Mouse (Mus musculus): ENCODE results near the gene H2al1d.
"Not testable (repeated sequence)": the region's sequence is repeated elsewhere in the genome, so short reads cannot be mapped to it uniquely, and the experiment has no call there.

The H2al1d gene

DNA sequence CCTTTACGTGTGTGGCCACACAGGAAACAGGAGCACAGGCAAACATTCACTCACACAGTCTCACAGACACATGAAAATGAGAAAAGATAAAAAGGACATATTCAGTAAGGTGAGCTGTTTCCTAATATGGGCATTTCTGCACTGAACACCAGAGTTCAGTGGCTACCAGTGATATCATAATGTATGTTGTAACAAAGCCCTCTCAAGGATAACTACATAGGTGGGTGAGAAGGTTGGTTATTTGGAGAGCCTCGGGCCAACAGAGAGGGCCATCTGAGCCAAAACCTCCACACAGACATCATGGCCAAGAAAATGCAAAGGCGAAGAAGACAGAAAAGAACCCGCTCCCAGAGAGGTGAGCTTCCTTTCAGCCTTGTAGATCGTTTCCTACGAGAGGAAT lies at the start of gene H2al1d:
Gene H2al1d, plus strand, starts transcription at position 301 of the 400 bp plus-strand sequence.
- DNase-seq (ENCODE audit: low read depth, low spot score) = not testable (repeated sequence)

DNA sequence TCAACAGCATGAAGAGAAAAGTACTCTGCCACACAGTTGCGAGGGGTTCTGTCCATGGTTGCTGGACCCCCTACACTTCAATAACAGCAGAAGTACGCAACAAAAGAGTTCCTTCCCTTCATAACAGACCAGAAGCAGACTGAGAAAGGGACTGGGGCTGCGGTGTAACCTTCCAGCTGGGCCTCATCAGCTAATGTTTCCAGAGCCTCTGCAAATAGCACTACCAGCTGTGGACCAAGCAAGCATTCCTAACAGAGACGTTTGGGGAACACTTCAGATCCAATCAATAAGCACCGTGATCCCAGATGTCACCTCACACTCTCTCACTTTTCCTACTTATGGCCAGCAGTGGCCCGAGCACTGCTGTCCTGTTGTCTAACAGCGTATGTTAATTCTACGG lies 43.7 kb upstream of the H2al1d start:
- DNase-seq (ENCODE audit: low read depth, low spot score) = no peak

DNA sequence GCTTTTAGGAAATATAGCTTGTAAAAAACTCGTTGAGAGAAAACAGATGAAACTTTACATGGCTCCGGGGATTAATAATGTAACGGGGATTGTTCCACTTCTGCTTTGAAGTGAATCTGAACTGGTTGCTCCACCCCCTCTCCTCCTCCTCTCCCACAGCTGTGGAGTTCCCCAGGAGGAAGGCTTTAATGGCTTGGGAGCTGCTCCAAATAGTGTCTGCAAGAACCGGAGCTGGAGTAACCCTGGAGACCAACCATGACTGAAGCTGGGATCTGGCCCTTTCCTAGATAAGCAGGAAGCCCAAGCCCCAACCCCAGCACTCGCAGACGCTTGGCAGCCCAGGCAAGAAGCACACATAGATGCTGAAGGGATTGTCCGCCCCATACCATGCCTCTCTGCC lies 40.8 kb upstream of the H2al1d start:
- DNase-seq (ENCODE audit: low read depth, low spot score) = no peak

DNA sequence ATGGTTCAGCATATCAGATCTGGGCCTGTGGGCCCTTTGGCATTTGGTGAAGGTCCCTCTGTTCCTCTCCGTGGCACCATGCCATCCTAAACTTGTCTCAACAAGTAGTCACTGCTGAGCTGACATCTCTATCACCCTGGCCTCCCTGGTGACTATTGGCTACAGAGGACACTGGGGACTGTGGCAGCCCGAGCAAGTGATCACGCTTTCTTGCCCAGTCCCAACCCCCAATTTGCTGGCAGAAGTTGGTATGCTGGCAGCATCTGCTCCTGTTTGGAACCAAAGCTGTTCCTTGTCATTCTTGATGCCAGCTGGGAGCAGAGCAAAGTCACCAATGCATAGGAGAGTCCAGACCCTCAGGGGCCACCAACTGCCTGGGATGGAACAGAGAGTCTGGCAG lies 39.5 kb upstream of the H2al1d start:
- DNase-seq (ENCODE audit: low read depth, low spot score) = no peak

DNA sequence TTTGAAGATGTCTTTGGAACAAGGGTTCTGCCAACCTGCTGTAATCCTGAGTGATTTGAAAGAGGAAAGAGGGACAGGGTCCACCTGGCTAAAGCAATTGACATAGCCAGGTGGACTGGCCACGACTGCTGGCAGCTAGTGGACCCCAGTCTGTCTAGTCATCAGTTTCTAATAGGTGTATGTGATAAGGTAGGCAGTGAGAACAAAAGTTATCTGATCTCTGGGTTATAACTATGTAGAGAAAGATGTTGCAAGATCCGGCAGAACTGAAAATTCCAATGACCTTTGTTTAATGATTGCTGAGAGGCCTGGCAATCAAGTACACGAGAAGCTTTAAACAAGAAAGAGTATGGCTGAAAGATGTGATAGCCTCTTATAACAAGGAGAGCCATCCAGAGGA lies 35.4 kb upstream of the H2al1d start:
- no peak for DNase-seq (ENCODE audit: low read depth, low spot score)

DNA sequence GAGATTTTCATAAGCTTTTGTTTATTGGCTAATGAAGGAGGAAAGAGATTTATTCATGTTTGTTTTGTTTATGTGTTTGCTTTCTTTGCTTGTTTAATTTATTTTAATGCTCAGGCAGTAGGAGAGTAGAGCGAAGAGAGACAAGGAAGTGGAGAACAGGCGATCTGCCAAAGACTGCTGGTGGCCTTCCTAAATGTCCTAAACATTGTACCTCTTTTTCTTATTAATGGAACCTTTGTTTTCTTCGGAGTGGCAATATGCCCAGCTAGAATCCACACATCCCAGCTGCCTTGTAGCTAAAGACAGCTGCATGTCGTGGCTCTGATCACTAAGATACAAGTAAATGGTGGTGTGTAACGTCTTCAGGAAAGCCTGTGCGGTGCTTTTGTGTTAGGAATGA lies 31.5 kb upstream of the H2al1d start:
- no peak for DNase-seq (ENCODE audit: low read depth, low spot score)

DNA sequence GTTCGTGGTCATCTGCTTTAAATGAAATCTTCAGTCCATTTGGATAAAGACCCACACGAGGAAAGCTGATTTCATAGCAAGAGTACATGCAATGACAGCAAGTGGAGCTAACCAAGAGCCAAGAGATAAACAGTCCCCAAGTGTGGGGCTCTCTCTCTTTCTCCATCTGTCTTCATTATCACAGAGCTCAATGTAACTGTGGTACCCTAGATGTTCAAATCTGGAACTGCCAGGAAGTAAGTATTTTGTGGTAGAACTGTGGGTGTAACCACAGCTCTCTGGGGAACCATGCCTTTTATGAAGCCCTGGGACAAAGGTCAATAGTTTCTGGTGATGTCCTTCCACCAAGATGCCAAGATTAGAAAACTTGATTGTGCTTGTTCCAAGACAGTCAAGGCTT lies 27.9 kb upstream of the H2al1d start:
- DNase-seq (ENCODE audit: low read depth, low spot score) = no peak

DNA sequence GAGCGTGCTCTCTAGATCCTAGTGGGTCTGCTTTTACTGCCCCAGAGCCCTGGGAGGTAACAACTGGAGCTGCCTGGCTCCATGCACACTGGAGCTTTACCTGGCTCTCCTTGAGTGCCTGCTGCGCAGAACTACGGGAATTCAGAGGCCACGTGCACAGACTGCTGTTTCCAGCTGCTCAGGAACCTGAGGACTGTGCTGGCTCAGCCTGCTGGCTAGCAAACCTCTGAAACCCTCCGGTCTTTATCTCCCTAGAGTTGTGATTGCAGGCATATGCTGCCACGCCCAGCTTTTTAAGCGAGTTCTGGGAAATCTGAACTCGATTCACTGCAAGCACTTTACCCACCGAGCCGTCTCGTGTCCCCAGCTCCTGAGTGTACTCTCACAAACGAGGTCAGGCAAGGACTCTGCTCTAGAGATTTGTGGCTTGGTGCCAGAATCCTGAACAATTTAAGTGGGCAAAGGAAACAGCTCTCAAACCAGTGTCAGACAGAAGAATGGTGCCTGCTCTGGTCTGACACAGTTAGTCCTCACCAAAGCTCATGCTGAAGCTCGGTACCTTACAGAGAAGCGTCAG lies 20.2 kb upstream of the H2al1d start:
- DNase-seq (ENCODE audit: low read depth, low spot score) = no peak

DNA sequence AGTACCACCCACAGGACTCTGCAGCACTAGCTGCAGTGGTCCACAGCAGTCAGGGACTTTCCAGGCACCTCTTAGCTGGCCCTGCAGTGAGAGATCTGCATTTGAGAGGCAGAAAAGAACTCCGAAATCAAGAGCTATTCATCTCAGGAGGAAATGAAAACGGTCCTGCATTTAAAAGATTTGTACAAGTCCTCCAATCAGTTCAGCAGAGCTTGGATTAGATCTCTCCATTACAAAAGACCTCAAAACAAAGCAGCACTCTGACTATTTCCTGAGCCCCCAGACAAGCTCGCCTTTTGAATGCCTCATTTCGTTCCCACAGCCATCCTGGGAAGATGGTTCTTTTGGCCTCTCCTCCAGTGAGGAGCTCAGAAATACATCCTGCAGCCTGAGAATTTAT lies 19.4 kb upstream of the H2al1d start:
- DNase-seq (ENCODE audit: low read depth, low spot score) = no peak

DNA sequence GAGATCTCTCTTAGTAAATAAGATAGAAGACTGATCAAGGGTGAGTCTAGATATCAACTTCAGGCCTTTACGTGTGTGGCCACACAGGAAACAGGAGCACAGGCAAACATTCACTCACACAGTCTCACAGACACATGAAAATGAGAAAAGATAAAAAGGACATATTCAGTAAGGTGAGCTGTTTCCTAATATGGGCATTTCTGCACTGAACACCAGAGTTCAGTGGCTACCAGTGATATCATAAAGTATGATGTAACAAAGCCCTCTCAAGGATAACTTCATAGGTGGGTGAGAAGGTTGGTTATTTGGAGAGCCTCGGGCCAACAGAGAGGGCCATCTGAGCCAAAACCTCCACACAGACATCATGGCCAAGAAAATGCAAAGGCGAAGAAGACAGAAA lies 9.7 kb upstream of the H2al1d start, which contains the start of gene H2al1a:
Gene H2al1a, plus strand, starts transcription at position 301 of the 400 bp plus-strand sequence.
- not testable (repeated sequence) for DNase-seq (ENCODE audit: low read depth, low spot score)

DNA sequence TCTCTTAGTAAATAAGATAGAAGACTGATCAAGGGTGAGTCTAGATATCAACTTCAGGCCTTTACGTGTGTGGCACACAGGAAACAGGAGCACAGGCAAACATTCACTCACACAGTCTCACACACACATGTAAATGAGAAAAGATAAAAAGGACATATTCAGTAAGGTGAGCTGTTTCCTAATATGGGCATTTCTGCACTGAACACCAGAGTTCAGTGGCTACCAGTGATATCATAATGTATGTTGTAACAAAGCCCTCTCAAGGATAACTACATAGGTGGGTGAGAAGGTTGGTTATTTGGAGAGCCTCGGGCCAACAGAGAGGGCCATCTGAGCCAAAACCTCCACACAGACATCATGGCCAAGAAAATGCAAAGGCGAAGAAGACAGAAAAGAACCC lies 6.5 kb upstream of the H2al1d start, which contains the start of gene H2al1b:
Gene H2al1b, plus strand, starts transcription at position 301 of the 400 bp plus-strand sequence.
- not testable (repeated sequence) for DNase-seq (ENCODE audit: low read depth, low spot score)

DNA sequence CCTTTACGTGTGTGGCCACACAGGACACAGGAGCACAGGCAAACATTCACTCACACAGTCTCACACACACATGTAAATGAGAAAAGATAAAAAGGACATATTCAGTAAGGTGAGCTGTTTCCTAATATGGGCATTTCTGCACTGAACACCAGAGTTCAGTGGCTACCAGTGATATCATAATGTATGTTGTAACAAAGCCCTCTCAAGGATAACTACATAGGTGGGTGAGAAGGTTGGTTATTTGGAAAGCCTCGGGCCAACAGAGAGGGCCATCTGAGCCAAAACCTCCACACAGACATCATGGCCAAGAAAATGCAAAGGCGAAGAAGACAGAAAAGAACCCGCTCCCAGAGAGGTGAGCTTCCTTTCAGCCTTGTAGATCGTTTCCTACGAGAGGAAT lies 3.3 kb upstream of the H2al1d start, which contains the start of gene H2al1c:
Gene H2al1c, plus strand, starts transcription at position 301 of the 400 bp plus-strand sequence.
- not testable (repeated sequence) for DNase-seq (ENCODE audit: low read depth, low spot score)

DNA sequence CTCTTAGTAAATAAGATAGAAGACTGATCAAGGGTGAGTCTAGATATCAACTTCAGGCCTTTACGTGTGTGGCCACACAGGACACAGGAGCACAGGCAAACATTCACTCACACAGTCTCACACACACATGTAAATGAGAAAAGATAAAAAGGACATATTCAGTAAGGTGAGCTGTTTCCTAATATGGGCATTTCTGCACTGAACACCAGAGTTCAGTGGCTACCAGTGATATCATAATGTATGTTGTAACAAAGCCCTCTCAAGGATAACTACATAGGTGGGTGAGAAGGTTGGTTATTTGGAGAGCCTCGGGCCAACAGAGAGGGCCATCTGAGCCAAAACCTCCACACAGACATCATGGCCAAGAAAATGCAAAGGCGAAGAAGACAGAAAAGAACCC lies 3.0 kb downstream of the H2al1d start, which contains the start of gene H2al1e:
Gene H2al1e, plus strand, starts transcription at position 301 of the 400 bp plus-strand sequence.
- not testable (repeated sequence) for DNase-seq (ENCODE audit: low read depth, low spot score)

DNA sequence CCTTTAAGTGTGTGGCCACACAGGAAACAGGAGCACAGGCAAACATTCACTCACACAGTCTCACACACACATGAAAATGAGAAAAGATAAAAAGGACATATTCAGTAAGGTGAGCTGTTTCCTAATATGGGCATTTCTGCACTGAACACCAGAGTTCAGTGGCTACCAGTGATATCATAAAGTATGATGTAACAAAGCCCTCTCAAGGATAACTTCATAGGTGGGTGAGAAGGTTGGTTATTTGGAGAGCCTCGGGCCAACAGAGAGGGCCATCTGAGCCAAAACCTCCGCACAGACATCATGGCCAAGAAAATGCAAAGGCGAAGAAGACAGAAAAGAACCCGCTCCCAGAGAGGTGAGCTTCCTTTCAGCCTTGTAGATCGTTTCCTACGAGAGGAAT lies 6.2 kb downstream of the H2al1d start, which contains the start of gene H2al1f:
Gene H2al1f, plus strand, starts transcription at position 301 of the 400 bp plus-strand sequence.
- DNase-seq (ENCODE audit: low read depth, low spot score) = not testable (repeated sequence)

DNA sequence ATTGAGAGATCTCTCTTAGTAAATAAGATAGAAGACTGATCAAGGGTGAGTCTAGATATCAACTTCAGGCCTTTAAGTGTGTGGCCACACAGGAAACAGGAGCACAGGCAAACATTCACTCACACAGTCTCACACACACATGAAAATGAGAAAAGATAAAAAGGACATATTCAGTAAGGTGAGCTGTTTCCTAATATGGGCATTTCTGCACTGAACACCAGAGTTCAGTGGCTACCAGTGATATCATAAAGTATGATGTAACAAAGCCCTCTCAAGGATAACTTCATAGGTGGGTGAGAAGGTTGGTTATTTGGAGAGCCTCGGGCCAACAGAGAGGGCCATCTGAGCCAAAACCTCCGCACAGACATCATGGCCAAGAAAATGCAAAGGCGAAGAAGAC lies 9.3 kb downstream of the H2al1d start, which contains the start of gene H2al1g:
Gene H2al1g, plus strand, starts transcription at position 301 of the 400 bp plus-strand sequence.
- not testable (repeated sequence) for DNase-seq (ENCODE audit: low read depth, low spot score)

DNA sequence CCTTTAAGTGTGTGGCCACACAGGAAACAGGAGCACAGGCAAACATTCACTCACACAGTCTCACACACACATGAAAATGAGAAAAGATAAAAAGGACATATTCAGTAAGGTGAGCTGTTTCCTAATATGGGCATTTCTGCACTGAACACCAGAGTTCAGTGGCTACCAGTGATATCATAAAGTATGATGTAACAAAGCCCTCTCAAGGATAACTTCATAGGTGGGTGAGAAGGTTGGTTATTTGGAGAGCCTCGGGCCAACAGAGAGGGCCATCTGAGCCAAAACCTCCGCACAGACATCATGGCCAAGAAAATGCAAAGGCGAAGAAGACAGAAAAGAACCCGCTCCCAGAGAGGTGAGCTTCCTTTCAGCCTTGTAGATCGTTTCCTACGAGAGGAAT lies 12.6 kb downstream of the H2al1d start, which contains the start of gene H2al1h:
Gene H2al1h, plus strand, starts transcription at position 301 of the 400 bp plus-strand sequence.
- DNase-seq (ENCODE audit: low read depth, low spot score) = not testable (repeated sequence)

DNA sequence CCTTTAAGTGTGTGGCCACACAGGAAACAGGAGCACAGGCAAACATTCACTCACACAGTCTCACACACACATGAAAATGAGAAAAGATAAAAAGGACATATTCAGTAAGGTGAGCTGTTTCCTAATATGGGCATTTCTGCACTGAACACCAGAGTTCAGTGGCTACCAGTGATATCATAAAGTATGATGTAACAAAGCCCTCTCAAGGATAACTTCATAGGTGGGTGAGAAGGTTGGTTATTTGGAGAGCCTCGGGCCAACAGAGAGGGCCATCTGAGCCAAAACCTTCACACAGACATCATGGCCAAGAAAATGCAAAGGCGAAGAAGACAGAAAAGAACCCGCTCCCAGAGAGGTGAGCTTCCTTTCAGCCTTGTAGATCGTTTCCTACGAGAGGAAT lies 15.7 kb downstream of the H2al1d start, which contains the start of gene H2al1i:
Gene H2al1i, plus strand, starts transcription at position 301 of the 400 bp plus-strand sequence.
- not testable (repeated sequence) for DNase-seq (ENCODE audit: low read depth, low spot score)

DNA sequence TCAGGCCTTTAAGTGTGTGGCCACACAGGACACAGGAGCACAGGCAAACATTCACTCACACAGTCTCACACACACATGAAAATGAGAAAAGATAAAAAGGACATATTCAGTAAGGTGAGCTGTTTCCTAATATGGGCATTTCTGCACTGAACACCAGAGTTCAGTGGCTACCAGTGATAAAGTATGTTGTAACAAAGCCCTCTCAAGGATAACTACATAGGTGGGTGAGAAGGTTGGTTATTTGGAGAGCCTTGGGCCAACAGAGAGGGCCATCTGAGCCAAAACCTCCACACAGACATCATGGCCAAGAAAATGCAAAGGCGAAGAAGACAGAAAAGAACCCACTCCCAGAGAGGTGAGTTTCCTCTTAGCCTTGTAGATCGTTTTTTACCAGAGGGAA lies 18.9 kb downstream of the H2al1d start, which contains the start of gene H2al1j:
Gene H2al1j, plus strand, starts transcription at position 301 of the 400 bp plus-strand sequence.
- DNase-seq (ENCODE audit: low read depth, low spot score) = not testable (repeated sequence)

DNA sequence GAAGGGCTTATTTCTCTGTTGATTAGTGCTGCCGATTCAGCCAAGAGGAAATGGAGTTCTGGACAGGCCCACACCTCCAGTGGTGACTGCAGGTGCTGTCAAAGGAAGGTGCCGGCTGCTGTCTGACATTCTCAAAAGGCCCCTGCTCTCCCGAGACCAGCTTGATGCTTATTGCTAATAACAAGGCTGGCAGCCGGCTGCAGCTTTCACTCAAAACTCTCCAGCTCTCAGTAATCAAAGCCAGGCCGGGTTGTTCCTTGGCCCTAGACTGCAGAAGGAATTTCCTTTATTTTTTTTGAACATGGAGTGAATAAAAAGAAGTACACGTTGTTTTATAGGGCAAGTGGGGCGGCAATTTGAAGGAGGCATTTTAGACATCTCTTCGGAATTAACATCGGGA lies 37.1 kb downstream of the H2al1d start:
- DNase-seq (ENCODE audit: low read depth, low spot score) = no peak

DNA sequence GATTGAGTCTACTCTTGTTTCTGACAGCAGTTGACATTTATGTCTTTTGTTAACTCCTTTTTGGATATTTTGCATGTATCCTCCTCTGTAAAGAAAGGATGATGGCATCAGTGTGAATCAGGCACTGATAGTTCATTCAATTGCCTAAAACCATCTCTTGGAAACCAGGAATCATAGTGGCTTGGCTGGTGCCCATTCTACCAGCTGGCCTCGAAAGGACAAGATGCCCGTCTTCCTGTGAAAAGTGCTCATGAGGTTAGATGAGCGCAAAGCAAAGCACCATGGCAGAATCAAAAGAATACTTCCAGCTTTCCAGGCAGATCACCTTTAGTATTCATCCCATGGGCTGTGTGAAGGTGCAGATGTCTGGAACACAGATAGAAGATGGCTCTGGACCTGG lies 38.1 kb downstream of the H2al1d start:
- no peak for DNase-seq (ENCODE audit: low read depth, low spot score)

All from brain, embryonic 18.5 days (tissue).